Mouse (Mus musculus): ENCODE results near the gene Fam83g. TPM values are rescaled to one million over a fixed set of nuclear protein-coding genes. Genes with fewer than 3 reads are reported as not detected.
A peak's percentile ranks its signal among the peaks of the same experiment; 100 is the strongest.
"Not testable (repeated sequence)": the region's sequence is repeated elsewhere in the genome, so short reads cannot be mapped to it uniquely, and the experiment has no call there.

Fam83g gene
- under 1 TPM; 0.19 to 0.57 (median 0.19) TPM for polyA plus RNA-seq (2017; shearing (Covaris generic))

- peak; percentile 45 for ATAC-seq
These were observed at the start of gene Fam83g for GRCm38 (mm10) chr11:61683907-61684731. TSS of gene Fam83g (plus strand) at chr11:61684091.

- not testable (repeated sequence) for ATAC-seq
These were observed 47.6 kb upstream of the Fam83g start for GRCm38 (mm10) chr11:61636309-61636708.

- ATAC-seq: no peak
These were observed 46.5 kb upstream of the Fam83g start for GRCm38 (mm10) chr11:61637413-61637812.

GRCm38 (mm10) chr11:61637856-61638255 is 46.0 kb upstream of the Fam83g start:
- ATAC-seq: no peak

GRCm38 (mm10) chr11:61638764-61639536 is 44.9 kb upstream of the Fam83g start:
- peak; percentile 61 for ATAC-seq

- ATAC-seq: no peak
These were observed 44.2 kb upstream of the Fam83g start for GRCm38 (mm10) chr11:61639601-61640177.

GRCm38 (mm10) chr11:61640585-61640984 is 43.3 kb upstream of the Fam83g start:
- ATAC-seq: not testable (repeated sequence)

GRCm38 (mm10) chr11:61642106-61642505 is 41.8 kb upstream of the Fam83g start:
- ATAC-seq: no peak

- ATAC-seq: no peak
These were observed 40.5 kb upstream of the Fam83g start for GRCm38 (mm10) chr11:61643184-61643961.

- ATAC-seq: peak; percentile 63
These were observed 39.1 kb upstream of the Fam83g start for GRCm38 (mm10) chr11:61644576-61645326.

- ATAC-seq: no peak
These were observed 38.5 kb upstream of the Fam83g start for GRCm38 (mm10) chr11:61645357-61645857.

GRCm38 (mm10) chr11:61646499-61647039 is 37.3 kb upstream of the Fam83g start:
- no peak for ATAC-seq

GRCm38 (mm10) chr11:61647110-61647910 is 36.6 kb upstream of the Fam83g start:
- peak; percentile 64 for ATAC-seq

GRCm38 (mm10) chr11:61647956-61648748 is 35.7 kb upstream of the Fam83g start:
- ATAC-seq: no peak

- ATAC-seq: no peak
These were observed 35.2 kb upstream of the Fam83g start for GRCm38 (mm10) chr11:61648749-61649115.

- ATAC-seq: no peak
These were observed 34.7 kb upstream of the Fam83g start for GRCm38 (mm10) chr11:61649163-61649580.

- ATAC-seq: no peak
These were observed 34.3 kb upstream of the Fam83g start for GRCm38 (mm10) chr11:61649626-61650025.

GRCm38 (mm10) chr11:61650470-61651265 is 33.2 kb upstream of the Fam83g start:
- no peak for ATAC-seq

- ATAC-seq: no peak
These were observed 31.7 kb upstream of the Fam83g start for GRCm38 (mm10) chr11:61652216-61652615.

All from inflammation-experienced regulatory T-cells, adult 6 months (primary cell).